Mouse (Mus musculus) small intestine, adult 2 months (tissue): ENCODE data around the gene Rplp0. TPM values are rescaled to one million over a fixed set of nuclear protein-coding genes. Genes with fewer than 3 reads are reported as not detected.

Source experiments
- H3K27ac ChIP-seq: fragments of 200-500 bp; 2 replicates; pipeline ENCODE4 v1.5.1; 2012; ENCODE audit warnings: low read depth, low read length, control low read depth, inconsistent platforms; ENCODE audit not compliant: insufficient read depth
- H3K27me3 ChIP-seq: fragments of 200-500 bp; 2 replicates; pipeline ENCODE4 v1.6.1; 2012; ENCODE audit warnings: mild to moderate bottlenecking, moderate library complexity, low read length, inconsistent platforms; ENCODE audit not compliant: control insufficient read depth, insufficient read depth
- H3K36me3 ChIP-seq: fragments of 200-500 bp; 2 replicates; pipeline ENCODE4 v1.6.1; 2012; ENCODE audit warnings: mild to moderate bottlenecking, low read length, control low read depth, inconsistent platforms; ENCODE audit not compliant: control insufficient read depth, insufficient read depth
- H3K4me1 ChIP-seq: fragments of 200-500 bp; 2 replicates; pipeline ENCODE4 v1.6.1; 2012; ENCODE audit warnings: low read length, inconsistent platforms, mixed read lengths; ENCODE audit not compliant: control insufficient read depth, insufficient read depth, insufficient read length
- H3K4me3 ChIP-seq: fragments of 200-500 bp; 2 replicates; pipeline ENCODE4 v1.5.1; 2012; ENCODE audit warnings: low read depth, mild to moderate bottlenecking, control low read depth, inconsistent platforms, low read length, moderate library complexity
- CTCF ChIP-seq: fragments of 200-500 bp; IDR thresholded peaks from 2 replicates; pipeline ENCODE4 v1.5.1; 2012; ENCODE audit warnings: low read depth, mild to moderate bottlenecking, control low read depth, inconsistent platforms, low read length, moderate library complexity, mixed read lengths; ENCODE audit not compliant: insufficient replicate concordance, insufficient read length; ENCODE audit errors: extremely low read depth
- POLR2A ChIP-seq: fragments of 200-500 bp; IDR thresholded peaks from 2 replicates; pipeline ENCODE4 v1.6.1; 2012; ENCODE audit warnings: low read depth, mild to moderate bottlenecking, control low read depth, inconsistent platforms, low read length, moderate library complexity
- WGBS: fragments of 180-500 bp; shearing (Covaris S2); methylation state at CpG from one replicate; pipeline ENCODE4 v1.1.7; 2018; 5-methylcytosine and 5-hydroxymethylcytosine counted together
- polyA plus RNA-seq: library from polyadenylated mRNA; depleted of rRNA; stranded (reverse); fragments of >200 nt; gene quantifications from 2 replicates; pipeline ENCODE4 v1.2.3, GENCODE M21; 2012

Rplp0 gene
- polyA plus RNA-seq, 1 experiment, result 2,017 TPM

DNA sequence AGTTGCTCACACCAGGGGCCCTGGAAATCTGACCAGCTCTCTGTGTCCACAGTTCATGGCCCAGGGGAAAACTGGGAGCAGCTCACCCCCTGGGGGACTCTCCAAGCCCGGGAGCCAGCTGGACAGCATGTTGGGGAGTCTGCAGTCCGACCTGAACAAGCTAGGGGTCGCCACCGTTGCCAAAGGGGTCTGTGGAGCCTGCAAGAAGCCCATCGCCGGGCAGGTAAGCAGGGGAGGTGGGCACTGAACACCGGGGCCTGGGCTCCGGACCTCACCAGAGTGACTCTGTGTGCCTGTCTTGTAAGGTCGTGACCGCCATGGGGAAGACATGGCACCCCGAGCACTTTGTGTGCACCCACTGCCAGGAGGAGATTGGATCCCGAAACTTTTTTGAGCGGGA, 7.5 kb upstream of the Rplp0 start:
- Histone ChIP-seq H3K4me1 (no peaks in the 10 kb centered on the region), H3K4me3 (no peak overlapping the region), H3K27ac (no peak overlapping the region), H3K27me3 (no peaks in the 10 kb centered on the region), H3K36me3 (peaks cover 80% of the 10 kb centered on the region)
- TF ChIP-seq POLR2A (no peak), CTCF (no peak)
- WGBS, result 93% methylated on average over 13 of the region's 13 CpGs

DNA sequence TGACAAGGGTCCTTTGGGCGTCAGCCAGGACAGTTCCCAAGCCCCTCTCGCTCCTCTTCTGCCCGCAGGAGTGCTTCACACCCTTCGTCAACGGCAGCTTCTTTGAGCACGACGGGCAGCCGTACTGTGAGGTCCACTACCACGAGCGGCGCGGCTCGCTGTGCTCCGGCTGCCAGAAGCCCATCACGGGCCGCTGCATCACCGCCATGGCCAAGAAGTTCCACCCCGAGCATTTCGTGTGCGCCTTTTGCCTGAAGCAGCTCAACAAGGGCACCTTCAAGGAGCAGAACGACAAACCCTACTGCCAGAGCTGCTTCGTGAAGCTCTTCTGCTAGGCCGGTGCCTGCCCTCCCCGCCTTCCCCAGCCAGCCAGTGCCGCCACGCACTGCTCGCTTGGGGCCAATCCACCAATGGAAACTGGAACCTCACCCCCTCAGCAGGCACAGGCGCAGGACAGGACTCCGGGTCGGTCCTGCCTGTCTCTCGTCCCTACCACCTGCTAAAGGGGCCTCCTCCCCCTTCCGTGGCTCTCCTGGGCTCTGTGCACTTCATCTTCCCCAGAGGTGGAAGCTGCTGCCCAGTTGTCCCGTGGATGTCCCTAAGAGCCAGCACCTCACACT, 5.4 kb upstream of the Rplp0 start:
- Histone ChIP-seq H3K4me1 (no peaks in the 10 kb centered on the region), H3K27me3 (no peaks in the 10 kb centered on the region), H3K36me3 (peaks cover 59% of the 10 kb centered on the region), H3K27ac (no peak overlapping the region), H3K4me3 (no peak overlapping the region)
- 93% methylated on average over 33 of the region's 33 CpGs for WGBS
- TF ChIP-seq POLR2A (no peak), CTCF (no peak)

DNA sequence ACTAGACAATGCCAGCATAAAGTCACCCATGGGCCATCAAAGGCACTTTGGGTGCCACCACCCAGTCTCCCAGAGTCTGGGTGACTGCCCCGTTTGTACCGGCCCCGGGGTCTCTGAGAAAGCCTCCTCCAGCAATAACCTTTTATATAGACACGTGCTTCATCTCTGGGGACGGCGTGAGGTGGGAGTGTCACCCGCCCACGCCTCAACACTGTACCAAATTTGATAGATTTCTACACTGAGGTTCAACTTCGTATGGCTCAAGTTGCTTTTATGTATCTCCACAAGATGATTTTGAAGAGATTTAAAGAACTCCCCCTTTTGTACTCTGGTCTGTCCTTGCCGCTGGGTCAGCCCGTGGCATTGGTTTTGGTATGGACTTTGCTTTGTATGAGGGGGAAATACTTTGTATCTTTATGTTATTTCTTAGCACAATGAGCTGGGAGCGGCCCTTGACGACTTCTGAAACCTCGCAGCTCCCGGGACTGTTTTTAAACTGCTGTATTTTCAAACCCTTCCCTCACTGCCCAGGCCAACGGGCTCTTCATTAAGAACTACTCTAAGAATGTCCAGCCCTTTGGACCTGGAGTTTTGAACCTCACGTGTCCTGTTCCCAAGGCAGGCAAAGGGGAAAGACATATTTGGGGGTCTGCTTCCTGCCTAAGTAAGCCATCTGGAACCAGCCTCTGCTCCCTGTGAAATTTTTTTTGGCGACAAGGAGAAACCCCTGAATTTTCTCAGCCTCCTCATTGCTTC, 4.6 kb upstream of the Rplp0 start:
- H3K27ac ChIP-seq, result no peak overlapping the region
- H3K4me3 ChIP-seq, result no peak overlapping the region
- no peaks in the 10 kb centered on the region for H3K4me1 ChIP-seq
- peaks cover 53% of the 10 kb centered on the region for H3K36me3 ChIP-seq
- WGBS, result 78% methylated on average over 18 of the region's 18 CpGs
- TF ChIP-seq CTCF (no peak), POLR2A (no peak)
- no peaks in the 10 kb centered on the region for H3K27me3 ChIP-seq

DNA sequence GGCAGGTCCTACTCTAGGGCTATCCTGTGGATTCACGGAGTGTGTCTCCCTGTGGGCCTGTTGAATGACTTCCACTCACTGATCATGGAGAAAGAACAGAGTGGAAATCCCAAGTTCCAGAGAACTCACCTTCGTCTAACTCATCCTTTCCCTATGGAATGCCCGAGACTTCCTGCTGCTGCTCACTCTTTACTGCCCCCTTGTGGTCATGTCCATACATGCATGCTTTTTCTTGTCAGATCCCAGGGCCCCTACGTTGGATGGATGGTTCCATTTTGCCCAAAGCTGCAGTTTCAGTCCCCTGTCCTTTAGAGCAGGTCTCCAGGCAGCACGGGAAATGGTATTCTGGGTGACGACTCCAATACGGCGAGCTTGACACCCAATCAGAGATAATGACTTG, 3.0 kb upstream of the Rplp0 start:
- H3K27me3 ChIP-seq, result no peaks in the 10 kb centered on the region
- WGBS, result 8% methylated on average over 8 of the region's 8 CpGs
- 0 out of 2 replicates have a peak, but pooled peaks cover 5% of the 10 kb centered on the region for H3K4me1 ChIP-seq
- no peak overlapping the region for H3K4me3 ChIP-seq
- H3K36me3 ChIP-seq, result peaks cover 48% of the 10 kb centered on the region
- TF ChIP-seq POLR2A, result no peak
- peak; percentile 91; the same call in 1 of the 2 replicates for TF ChIP-seq CTCF
- no peak overlapping the region for H3K27ac ChIP-seq

DNA sequence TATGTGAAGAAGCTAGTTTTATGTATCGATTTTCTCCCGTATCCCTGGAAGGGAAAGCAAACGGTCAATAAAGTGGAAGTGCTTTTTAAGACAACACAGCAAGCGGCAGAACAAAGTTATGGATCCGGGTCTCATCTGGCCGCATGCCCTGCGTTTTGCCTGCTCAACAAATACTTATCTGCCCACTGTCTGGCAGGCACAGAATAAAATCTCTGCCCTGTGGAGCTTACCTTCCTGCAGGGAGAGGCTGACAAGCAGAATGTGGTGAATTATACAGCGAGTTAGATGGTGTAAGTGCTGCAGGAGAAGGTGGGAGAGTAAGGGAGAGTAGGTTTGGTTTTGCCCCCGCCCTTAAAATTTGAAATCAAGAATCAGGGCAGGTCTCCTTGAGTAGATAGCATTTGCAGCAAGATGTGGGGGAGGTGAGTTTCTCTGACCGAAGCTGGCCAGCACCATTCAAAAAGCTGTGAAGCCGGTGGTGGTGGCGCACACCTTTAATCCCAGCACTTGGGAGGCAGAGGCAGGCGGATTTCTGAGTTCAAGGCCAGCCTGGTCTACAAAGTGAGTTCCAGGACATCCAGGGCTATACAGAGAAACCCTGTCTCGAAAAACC, 979 bp upstream of the Rplp0 start:
- 89% methylated on average over 14 of the region's 14 CpGs for WGBS
- peaks cover 5% of the 10 kb centered on the region; the same call in 1 of the 2 replicates for H3K4me1 ChIP-seq
- no peaks in the 10 kb centered on the region for H3K27me3 ChIP-seq
- no peak overlapping the region for H3K4me3 ChIP-seq
- no peak overlapping the region for H3K27ac ChIP-seq
- no peak for TF ChIP-seq POLR2A
- TF ChIP-seq CTCF, result no peak
- peaks cover 44% of the 10 kb centered on the region for H3K36me3 ChIP-seq

DNA sequence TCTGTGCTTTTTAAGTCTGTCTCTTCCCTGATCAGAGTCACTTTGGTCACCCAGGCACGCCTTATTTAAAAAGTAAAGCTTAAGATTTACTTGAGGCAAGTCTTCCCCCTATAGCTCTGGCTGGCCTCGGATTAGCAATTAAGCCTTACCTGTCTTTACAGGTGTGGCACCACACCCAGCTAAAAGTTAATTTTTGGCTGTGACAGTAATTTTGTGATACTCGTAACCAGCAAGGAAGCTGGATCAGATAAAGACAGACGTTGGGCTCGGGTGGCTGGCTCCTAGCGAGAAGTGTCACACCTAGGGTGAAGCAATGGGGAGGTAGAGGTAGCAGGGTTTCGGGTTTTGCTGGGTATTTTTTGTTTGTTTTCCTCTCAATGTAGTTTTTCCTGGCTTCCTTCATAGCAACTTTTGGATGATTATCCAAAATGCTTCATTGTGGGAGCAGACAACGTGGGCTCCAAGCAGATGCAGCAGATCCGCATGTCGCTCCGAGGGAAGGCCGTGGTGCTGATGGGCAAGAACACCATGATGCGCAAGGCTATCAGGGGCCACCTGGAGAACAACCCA, 1.2 kb downstream of the Rplp0 start:
- H3K27ac ChIP-seq, result peak overlapping the region; percentile 12; the same call in 1 of the 2 replicates
- no peaks in the 10 kb centered on the region for H3K27me3 ChIP-seq
- peak overlapping the region; percentile 44 for H3K4me3 ChIP-seq
- peaks cover 10% of the 10 kb centered on the region for H3K4me1 ChIP-seq
- no peak for TF ChIP-seq POLR2A
- no peak for TF ChIP-seq CTCF
- peaks cover 31% of the 10 kb centered on the region for H3K36me3 ChIP-seq
- WGBS, result 24% methylated on average over 13 of the region's 13 CpGs

DNA sequence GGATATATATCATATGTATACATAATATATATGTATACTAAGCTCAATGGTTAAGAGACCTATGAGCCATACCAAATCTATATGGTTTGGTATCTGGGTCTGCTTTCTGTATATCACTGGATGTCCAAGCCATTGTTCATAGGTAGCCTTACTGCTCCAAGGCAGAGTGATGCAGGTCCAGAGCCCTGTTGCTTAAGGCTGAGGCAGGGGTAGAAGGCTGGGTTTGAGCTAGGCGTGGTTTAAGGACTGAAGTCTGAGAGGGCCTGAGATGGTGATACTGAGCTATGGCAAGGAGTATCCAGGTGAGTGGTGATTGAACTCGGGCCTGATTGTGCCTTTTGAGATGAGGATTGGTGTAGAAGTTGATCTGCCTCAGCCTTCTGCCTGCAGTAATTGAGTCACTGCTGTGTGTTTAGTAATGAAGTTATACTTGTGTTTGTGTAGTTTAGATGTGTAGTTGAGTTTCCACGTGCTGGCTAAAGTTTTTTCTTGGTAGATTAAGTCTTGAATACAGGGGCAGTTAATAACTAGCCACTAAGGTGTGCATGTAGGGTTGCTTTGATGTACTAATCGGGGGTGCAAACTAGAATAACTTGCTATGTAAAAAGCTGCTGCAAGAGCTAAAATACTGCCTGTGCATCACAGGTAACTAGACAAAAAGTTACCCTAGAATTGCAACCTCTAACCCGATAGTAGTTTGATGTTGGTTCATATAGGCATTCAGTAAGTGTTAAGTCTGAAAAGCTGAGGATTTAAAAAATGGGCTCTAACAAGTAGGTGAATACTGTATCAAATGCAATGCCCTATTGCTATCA, 4.7 kb downstream of the Rplp0 start:
- Histone ChIP-seq H3K27me3 (no peaks in the 10 kb centered on the region), H3K4me3 (no peak overlapping the region), H3K36me3 (peaks cover 29% of the 10 kb centered on the region), H3K27ac (no peak overlapping the region), H3K4me1 (peaks cover 12% of the 10 kb centered on the region)
- no peak for TF ChIP-seq CTCF
- no peak for TF ChIP-seq POLR2A
- WGBS, result 44% methylated on average over 5 of the region's 5 CpGs
